Mouse (Mus musculus) forebrain, embryonic 14.5 days (tissue): Measurements from ENCODE around the gene Aig1. TPM values are rescaled to one million over a fixed set of nuclear protein-coding genes. Genes with fewer than 3 reads are reported as not detected.
A peak's percentile ranks its signal among the peaks of the same experiment; 100 is the strongest.

Experiments
- ATAC-seq: fragments of 200-750 bp; cut with Nextera tagmentation; 2 replicates; pipeline ENCODE4 v1.8.0; 2017; ENCODE audit warnings: mild to moderate bottlenecking, moderate library complexity
- DNase-seq: peaks from one replicate; pipeline ENCODE4 v3.0.0-alpha.2; 2015; ENCODE audit warnings: low spot score
- H3K27ac ChIP-seq: fragments of 300-500 bp; sonication (generic); 2 replicates; pipeline ENCODE4 v1.5.1; 2014; ENCODE audit warnings: low read depth, mild to moderate bottlenecking, control low read depth, low read length, moderate library complexity
- H3K27me3 ChIP-seq: fragments of 300-500 bp; sonication (generic); replicated peaks from 2 replicates; pipeline ENCODE4 v1.6.1; 2014; ENCODE audit warnings: low read length, control low read depth, mixed read lengths; ENCODE audit not compliant: control insufficient read depth, insufficient read depth
- H3K36me3 ChIP-seq: fragments of 300-500 bp; sonication (generic); 2 replicates; pipeline ENCODE4 v1.6.1; 2014; ENCODE audit warnings: low read length, control low read depth; ENCODE audit not compliant: control insufficient read depth, insufficient read depth
- H3K4me1 ChIP-seq: fragments of 300-500 bp; sonication (generic); 2 replicates; pipeline ENCODE4 v1.6.1; 2014; ENCODE audit warnings: antibody characterized with exemption, low read length, control low read depth; ENCODE audit not compliant: control insufficient read depth, insufficient read depth
- H3K4me2 ChIP-seq: fragments of 300-500 bp; sonication (generic); 2 replicates; pipeline ENCODE4 v1.6.1; 2014; ENCODE audit warnings: mild to moderate bottlenecking, control low read depth, low read length
- H3K4me3 ChIP-seq: fragments of 300-500 bp; sonication (generic); 2 replicates; pipeline ENCODE4 v1.5.1; 2014; ENCODE audit warnings: low read depth, low read length, control low read depth
- H3K9ac ChIP-seq: fragments of 300-500 bp; sonication (generic); 2 replicates; pipeline ENCODE4 v1.6.1; 2014; ENCODE audit warnings: mild to moderate bottlenecking, low read length, control low read depth, moderate library complexity
- H3K9me3 ChIP-seq: fragments of 300-500 bp; sonication (generic); replicated peaks from 2 replicates; pipeline ENCODE4 v1.6.1; 2016; ENCODE audit warnings: low read length, control low read depth, mixed read lengths; ENCODE audit not compliant: control insufficient read depth
- WGBS: fragments of 180-500 bp; shearing (Covaris S2); extraction: QIAGEN DNeasy Blood & Tissue Kit; methylation state at CpG from one replicate; pipeline ENCODE4 v1.1.7; 2014; 5-methylcytosine and 5-hydroxymethylcytosine counted together
- polyA plus RNA-seq: library from polyadenylated mRNA; unstranded; fragments of >200 nt; fragmentation: Nextera tagmentation; extraction: Ambion mirVana; gene quantifications from 2 replicates; pipeline ENCODE4 v1.2.1, GENCODE M21; 2014

Gene Aig1
- polyA plus RNA-seq, 1 experiment from 2014 or later: 59.5 TPM

DNA sequence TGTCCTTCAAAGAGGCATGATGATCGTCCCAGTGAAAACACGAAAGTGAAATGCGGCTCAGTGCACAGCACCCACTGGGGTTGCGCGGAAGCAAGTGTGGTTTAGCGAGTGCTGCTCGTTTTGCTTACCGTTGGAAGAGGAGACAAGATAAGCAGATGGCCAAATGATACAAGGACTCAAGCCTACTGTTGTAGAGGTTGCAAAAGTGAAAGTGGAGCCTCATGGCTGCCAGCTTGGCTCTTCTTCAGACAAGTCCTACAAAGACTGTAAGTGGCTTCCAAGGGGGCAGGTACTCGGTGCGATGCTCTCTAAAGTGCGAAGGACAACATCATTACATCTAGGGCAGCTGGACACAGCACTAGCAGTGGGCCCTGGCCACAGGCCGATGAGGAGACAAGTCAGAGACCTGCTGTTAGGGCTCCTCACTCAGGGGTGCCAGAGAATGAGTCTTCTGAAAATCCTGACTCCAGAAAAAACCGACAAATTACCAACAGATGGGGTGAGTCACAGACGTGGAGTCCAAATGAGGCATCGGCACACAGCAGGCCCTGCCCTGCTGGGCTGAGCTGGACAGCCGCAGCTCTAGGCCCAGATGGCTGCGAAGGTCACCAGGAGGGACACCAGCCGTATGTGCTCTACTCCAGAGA lies 129.2 kb downstream of the Aig1 start:
- Histone ChIP-seq H3K27ac (no peak overlapping the region), H3K27me3 (no peaks in the 10 kb centered on the region), H3K9me3 (no peaks in the 10 kb centered on the region), H3K4me3 (no peak overlapping the region), H3K4me2 (no peak overlapping the region), H3K36me3 (no peaks in the 10 kb centered on the region), H3K9ac (no peak overlapping the region), H3K4me1 (no peaks in the 10 kb centered on the region)
- DNase-seq (no peak), ATAC-seq (no peak)
- 95% methylated on average over 18 of the region's 18 CpGs for WGBS

DNA sequence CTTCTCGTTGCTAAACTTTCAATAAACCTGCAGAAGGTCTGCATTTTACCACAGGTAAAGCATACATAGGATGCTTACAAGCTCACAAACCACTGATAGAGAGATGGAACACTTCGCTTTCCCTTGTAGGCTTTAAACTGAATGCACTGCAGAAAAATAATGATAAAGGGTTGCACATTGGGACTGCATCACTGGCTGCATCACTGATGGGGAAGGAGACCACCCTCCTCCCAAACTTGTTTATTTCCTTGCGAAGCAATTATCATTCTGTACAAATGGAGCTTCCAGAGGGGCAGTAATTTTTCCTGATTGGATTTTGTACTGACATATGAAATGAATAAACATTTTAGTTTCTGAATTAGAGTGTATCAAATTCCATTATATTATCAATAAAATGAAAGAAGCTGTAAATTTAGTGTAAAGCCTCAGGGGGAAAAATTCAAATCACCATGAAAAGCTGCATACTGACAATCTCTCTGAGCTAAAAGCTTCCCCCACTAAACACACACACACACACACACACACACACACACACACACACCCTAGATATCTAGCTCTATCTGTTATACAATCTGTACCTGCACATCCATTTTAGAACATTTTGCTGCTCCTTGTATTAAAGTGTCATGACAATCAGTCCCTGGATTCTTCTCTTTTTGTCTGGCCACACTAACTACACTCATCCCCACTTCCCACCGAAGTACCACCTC lies 138.6 kb downstream of the Aig1 start:
- DNase-seq: no peak
- H3K4me1 ChIP-seq: no peaks in the 10 kb centered on the region
- no peak for ATAC-seq
- no peak overlapping the region for H3K27ac ChIP-seq
- no peak overlapping the region for H3K4me2 ChIP-seq
- H3K36me3 ChIP-seq: no peaks in the 10 kb centered on the region
- no peak overlapping the region for H3K9ac ChIP-seq
- no peaks in the 10 kb centered on the region for H3K27me3 ChIP-seq
- H3K9me3 ChIP-seq: no peaks in the 10 kb centered on the region
- 89% methylated on average over 4 of the region's 4 CpGs for WGBS
- H3K4me3 ChIP-seq: no peak overlapping the region

GRCm38 (mm10) chr10:13727676-13728075 lies 141.1 kb downstream of the Aig1 start:
- Histone ChIP-seq H3K36me3 (no peaks in the 10 kb centered on the region), H3K27ac (no peak overlapping the region), H3K4me2 (no peak overlapping the region), H3K9ac (no peak overlapping the region), H3K4me1 (no peaks in the 10 kb centered on the region), H3K27me3 (no peaks in the 10 kb centered on the region), H3K9me3 (no peaks in the 10 kb centered on the region), H3K4me3 (no peak overlapping the region)
- ATAC-seq (no peak), DNase-seq (no peak)
- WGBS: 72% methylated on average over 6 of the region's 6 CpGs

GRCm38 (mm10) chr10:13726206-13726605 lies 142.6 kb downstream of the Aig1 start:
- WGBS: 82% methylated on average over 2 of the region's 2 CpGs
- Histone ChIP-seq H3K27ac (no peak overlapping the region), H3K4me3 (no peak overlapping the region), H3K4me1 (no peaks in the 10 kb centered on the region), H3K27me3 (no peaks in the 10 kb centered on the region), H3K9me3 (no peaks in the 10 kb centered on the region), H3K4me2 (no peak overlapping the region), H3K36me3 (no peaks in the 10 kb centered on the region), H3K9ac (no peak overlapping the region)
- ATAC-seq (no peak), DNase-seq (no peak)

DNA sequence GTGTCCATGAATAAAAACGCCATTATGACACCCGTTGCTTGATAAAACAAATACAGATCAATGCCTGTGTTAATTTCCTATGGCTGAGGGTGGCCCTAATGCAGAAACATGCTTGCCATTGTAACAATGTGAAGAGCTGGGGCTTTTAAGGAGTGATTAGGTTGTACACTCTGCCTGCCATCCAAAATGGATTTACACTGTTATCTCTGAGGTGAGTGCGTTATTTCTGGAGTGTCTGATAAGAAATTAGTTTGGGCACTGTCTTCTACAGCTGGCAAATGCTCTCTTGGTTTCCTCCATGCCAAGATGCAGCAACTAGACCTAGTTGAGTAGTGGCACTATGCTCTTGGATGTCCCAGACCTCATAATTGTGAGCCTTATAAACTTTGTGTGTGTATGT lies 143.5 kb downstream of the Aig1 start:
- Histone ChIP-seq H3K4me3 (no peak overlapping the region), H3K4me2 (no peak overlapping the region), H3K36me3 (no peaks in the 10 kb centered on the region), H3K27me3 (no peaks in the 10 kb centered on the region), H3K4me1 (no peaks in the 10 kb centered on the region), H3K9ac (no peak overlapping the region), H3K27ac (no peak overlapping the region), H3K9me3 (no peaks in the 10 kb centered on the region)
- DNase-seq (no peak), ATAC-seq (no peak)
- WGBS: 93% methylated on average over 3 of the region's 3 CpGs

GRCm38 (mm10) chr10:13716132-13716531 lies 152.6 kb downstream of the Aig1 start:
- Histone ChIP-seq H3K9ac (no peak overlapping the region), H3K4me3 (no peak overlapping the region), H3K4me1 (peaks cover 14% of the 10 kb centered on the region), H3K9me3 (no peaks in the 10 kb centered on the region), H3K27me3 (no peaks in the 10 kb centered on the region), H3K36me3 (no peaks in the 10 kb centered on the region), H3K4me2 (no peak overlapping the region), H3K27ac (no peak overlapping the region)
- ATAC-seq (no peak), DNase-seq (no peak)
- 59% methylated on average over 2 of the region's 2 CpGs for WGBS

- ATAC-seq (no peak), DNase-seq (no peak)
- H3K4me1 ChIP-seq: peaks cover 14% of the 10 kb centered on the region
- no peaks in the 10 kb centered on the region for H3K36me3 ChIP-seq
- no peaks in the 10 kb centered on the region for H3K9me3 ChIP-seq
- H3K4me2 ChIP-seq: no peak overlapping the region
- no peak overlapping the region for H3K9ac ChIP-seq
- WGBS: 84% methylated on average over 6 of the region's 6 CpGs
- no peak overlapping the region for H3K27ac ChIP-seq
- no peak overlapping the region for H3K4me3 ChIP-seq
- H3K27me3 ChIP-seq: no peaks in the 10 kb centered on the region
Observed at GRCm38 (mm10) chr10:13715584-13715983, 153.2 kb downstream of the Aig1 start.

DNA sequence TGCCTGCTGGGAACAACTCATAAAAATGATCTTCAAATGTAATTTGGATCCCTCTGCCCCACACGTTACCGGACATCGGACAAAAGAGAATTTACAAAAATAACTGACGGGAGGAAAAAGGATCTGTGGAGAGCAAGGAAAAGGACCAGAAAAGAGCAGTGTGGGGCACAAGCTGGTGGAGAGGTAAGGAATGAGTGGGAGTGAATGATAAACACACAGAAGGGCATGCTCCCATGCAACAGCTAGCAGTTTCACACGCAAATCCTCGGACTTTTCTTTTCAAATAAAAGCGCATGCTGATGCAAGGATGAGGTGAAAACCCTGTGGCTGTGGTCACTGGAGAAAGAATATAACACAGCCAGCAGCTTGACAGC lies 153.9 kb downstream of the Aig1 start:
- DNase-seq (no peak), ATAC-seq (peak; percentile 66)
- Histone ChIP-seq H3K4me3 (no peak overlapping the region), H3K9me3 (no peaks in the 10 kb centered on the region), H3K4me2 (peak overlapping the region; percentile 6; the same call in 1 of the 2 replicates), H3K27ac (peak overlapping the region; percentile 45), H3K4me1 (peaks cover 14% of the 10 kb centered on the region), H3K27me3 (no peaks in the 10 kb centered on the region), H3K9ac (no peak overlapping the region), H3K36me3 (no peaks in the 10 kb centered on the region)
- WGBS: 18% methylated on average over 7 of the region's 7 CpGs

DNA sequence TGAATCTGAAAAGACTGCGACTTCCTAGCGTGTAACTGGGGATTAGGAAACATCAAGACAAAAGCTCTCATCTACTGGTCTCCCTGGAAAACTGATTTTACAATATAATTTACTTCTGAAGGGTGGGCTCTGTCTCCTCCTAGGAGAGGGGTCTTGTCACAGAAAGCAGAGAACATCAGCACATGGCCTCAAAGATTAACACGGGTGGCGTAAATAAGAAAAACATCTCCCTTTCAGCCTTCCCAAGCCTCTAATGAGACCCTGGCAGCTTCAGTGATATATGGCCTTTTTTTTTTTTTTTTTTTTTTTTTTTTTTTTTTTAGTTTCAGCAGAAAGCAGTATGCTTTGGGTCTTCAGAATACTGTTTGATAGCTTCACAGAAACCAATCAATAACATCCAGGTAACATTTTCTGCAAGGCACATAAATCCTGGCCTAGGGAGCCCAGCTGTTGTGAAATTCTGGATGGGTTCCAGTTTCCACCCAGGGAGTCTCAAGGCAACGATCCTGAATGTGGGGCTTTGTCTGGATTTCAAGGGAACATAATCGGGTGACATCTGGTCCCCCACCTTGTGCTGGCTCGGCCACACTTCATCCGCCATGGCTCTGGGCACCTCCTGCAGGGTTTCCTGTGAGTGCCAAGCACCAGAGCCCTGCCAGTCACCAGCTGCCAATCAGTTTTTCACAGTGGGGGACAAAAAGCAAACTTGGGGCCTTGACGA lies 154.4 kb downstream of the Aig1 start:
- Histone ChIP-seq H3K27me3 (no peaks in the 10 kb centered on the region), H3K4me1 (peaks cover 14% of the 10 kb centered on the region), H3K4me3 (no peak overlapping the region), H3K36me3 (no peaks in the 10 kb centered on the region), H3K9me3 (no peaks in the 10 kb centered on the region), H3K4me2 (peak overlapping the region; percentile 6; the same call in 1 of the 2 replicates), H3K9ac (no peak overlapping the region), H3K27ac (peak overlapping the region; percentile 49)
- DNase-seq (peak; percentile 87), ATAC-seq (peak; percentile 94)
- WGBS: 9% methylated on average over 9 of the region's 9 CpGs
